Mouse (Mus musculus): ENCODE results near the gene Orai3. TPM values are rescaled to one million over a fixed set of nuclear protein-coding genes. Genes with fewer than 3 reads are reported as not detected.
"Not testable (repeated sequence)": the region's sequence is repeated elsewhere in the genome, so short reads cannot be mapped to it uniquely, and the experiment has no call there.

The Orai3 gene
- total RNA-seq (2015; ENCODE audit: low replicate concordance) (2.5 and 5.4 TPM in 2 replicates), total RNA-seq (2017; ENCODE audit: low replicate concordance) (4.6 and 6.7 TPM in 2 replicates)

DNA sequence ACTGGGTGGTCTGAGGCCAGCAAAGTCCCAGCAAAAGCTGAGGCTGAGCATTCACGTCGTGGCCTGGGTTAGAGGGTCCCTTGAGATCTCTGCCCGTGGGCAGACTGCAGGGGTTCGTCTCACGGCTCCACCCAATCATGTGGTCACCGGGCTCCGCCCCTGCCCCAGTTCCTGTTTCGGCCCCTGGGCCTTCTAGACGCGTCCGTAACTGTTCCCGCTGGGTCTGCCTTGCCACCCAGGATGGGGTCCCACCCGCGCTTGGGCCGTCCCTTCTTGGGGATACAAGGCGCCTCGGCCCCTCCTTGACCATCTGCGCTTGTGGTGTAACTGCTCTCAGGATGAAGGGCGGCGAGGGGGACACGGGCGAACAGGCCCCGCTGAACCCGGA, at the start of gene Orai3:
Gene Orai3, plus strand, starts transcription at position 165 of the 388 bp plus-strand sequence.
- peak; percentile 27; the same call in 1 of the 2 replicates for ATAC-seq (replicated peaks; ENCODE audit: low FRiP score, poor library complexity, severe bottlenecking)

DNA sequence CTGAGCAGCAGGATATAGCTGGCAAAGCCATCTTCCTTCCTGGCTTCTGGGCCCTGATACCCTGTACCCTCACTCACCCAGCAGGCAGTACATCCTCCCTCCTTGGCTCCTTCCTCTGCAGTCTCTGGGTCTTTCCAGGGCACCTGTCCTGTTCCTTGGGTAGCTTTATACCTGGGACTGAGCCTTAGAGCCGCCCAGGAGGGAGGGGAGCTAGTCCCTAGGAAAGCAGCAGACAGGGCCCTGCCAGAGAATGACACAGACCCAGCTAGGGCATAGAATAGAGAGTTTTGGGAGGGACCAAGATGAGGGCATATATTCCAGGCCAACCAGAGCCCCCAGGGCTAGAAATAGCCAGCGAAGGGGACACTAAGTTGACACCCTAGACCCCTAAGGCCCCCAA, 44.1 kb upstream of the Orai3 start:
- ATAC-seq (replicated peaks; ENCODE audit: low FRiP score, poor library complexity, severe bottlenecking) = no peak

DNA sequence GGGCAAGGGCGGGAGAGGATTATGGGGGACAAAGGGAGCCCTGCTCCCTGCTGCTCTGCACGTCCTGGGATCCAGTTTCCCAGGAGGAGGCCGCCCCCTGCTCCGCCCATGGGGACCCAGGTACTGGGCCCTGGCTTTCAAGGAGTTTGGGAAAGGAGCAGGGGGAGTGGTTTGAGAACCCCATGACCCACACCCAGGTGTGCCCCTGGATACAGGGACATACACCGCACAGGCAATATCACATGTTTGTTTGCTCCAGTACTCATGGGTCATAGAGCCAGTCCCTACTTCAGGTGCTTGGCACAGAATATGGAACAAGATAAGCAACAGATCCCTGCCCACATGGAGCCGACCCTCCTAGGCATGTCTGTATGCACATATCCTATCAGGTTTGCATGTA, 43.7 kb upstream of the Orai3 start:
- no peak for ATAC-seq (replicated peaks; ENCODE audit: low FRiP score, poor library complexity, severe bottlenecking)

DNA sequence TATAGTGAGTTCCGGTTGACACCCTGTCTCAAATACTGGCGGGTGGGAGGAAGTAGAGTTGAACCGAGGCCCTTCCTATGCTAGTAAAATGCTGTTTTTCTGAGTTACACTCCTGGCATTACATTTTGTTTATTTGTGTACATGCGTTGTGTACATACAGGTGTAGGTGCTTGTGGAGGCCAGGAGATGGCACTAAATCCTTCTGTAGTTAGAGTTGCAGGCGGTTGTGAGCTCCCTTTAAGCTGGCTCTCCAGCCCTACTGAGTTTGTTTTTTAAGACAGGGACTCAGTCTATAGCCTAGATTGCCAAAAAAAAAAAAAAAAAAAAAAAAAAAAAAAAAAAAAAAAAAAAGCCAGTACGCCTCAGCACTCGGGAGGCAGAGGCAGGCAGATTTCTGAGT, 41.7 kb upstream of the Orai3 start:
- no peak for ATAC-seq (replicated peaks; ENCODE audit: low FRiP score, poor library complexity, severe bottlenecking)

DNA sequence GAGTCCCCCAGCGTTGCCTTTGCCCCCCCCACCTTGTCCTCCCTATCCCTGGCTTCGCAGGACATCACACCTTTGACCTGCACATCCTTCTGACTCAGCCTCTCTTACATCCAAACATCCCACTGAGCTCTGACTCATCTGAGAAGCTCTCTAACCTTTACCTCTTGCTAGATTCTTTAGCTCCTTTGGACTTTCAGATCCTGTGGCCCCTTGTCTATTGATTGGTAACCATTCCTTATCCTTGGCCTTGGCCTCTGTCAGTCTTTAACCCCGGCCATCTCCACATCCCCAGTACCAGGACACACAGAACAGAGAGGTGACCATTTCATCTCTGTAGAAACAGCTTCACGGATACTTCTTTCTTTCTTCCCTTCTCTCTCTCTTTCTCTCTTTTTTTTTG, 39.4 kb upstream of the Orai3 start:
- no peak for ATAC-seq (replicated peaks; ENCODE audit: low FRiP score, poor library complexity, severe bottlenecking)

DNA sequence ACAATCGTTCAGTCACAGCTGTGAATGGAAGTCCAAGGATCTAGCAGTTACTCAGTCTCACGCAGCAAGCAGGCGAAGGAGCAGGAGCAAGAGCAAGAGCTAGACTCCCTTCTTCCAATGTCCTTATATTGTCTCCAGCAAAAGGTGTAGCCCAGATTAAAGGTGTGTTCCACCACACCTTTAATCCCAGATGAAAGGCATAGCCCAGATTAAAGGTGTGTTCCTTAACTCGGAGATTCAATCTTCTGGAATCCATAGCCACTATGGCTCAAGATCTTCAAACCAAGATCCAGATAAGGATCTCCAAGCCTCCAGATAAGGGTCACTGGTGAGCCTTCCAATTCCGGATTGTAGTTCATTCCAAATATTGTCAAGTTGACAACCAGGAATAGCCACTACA, 37.5 kb upstream of the Orai3 start, which contains the start of gene Ctf2:
Gene Ctf2, minus strand, starts transcription at position 101 of the 400 bp plus-strand sequence.
- ATAC-seq (replicated peaks; ENCODE audit: low FRiP score, poor library complexity, severe bottlenecking) = not testable (repeated sequence)

DNA sequence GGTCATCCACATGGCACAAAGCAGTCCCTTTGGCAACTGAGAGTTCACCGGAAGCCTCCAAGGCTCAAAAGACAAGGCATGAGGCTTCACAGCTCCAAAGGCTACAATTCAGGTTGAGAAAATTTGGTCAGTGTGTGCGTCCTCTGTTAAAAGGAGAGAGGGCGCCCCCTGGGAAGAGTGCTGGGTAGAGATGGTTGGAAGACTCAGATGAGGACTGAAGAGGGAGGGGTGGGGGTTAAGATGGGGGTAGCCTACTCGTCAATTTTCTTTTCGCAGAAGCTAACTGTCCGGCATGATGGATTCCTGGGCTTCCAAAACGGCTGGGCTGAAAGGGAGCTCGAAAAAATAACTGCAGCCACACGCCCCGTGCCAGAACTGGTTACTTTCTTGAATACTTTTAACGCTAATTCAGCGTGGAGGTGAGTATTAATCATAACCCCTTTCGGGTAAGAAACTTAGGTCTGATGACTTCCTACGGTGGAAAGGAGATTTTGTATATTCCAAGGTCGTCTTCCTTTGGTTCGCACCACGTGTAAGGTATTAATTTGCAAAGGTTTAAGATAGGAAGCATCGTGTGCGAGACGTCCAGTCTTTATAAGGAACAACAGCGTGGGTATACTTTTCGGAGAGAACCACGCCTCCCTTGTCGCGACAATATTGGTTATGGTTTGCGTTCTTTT, 25.1 kb upstream of the Orai3 start, which contains the start of gene Fbxl19:
Gene Fbxl19, plus strand, starts transcription at position 178 of the 680 bp plus-strand sequence.
- no peak for ATAC-seq (replicated peaks; ENCODE audit: low FRiP score, poor library complexity, severe bottlenecking)

DNA sequence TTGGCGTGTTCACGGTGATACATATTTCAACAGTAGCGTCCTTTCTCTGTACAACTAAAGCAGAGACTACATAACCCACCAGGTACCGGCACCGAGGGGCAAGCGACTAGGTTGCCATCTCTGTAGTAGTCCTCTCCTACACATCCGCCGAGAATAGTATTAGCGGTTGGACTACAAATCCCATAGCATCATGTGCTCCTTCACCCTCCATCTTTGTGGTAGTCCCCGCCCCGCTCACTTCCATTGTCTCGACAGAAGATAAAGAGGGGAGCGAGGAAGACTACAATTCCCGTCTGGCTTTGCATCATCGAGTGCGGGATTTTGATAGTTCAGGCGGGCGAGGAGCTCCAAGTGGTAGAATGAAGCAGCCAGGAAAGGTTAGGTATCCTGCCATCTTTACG, 24.4 kb upstream of the Orai3 start:
- ATAC-seq (replicated peaks; ENCODE audit: low FRiP score, poor library complexity, severe bottlenecking) = peak; percentile 78

DNA sequence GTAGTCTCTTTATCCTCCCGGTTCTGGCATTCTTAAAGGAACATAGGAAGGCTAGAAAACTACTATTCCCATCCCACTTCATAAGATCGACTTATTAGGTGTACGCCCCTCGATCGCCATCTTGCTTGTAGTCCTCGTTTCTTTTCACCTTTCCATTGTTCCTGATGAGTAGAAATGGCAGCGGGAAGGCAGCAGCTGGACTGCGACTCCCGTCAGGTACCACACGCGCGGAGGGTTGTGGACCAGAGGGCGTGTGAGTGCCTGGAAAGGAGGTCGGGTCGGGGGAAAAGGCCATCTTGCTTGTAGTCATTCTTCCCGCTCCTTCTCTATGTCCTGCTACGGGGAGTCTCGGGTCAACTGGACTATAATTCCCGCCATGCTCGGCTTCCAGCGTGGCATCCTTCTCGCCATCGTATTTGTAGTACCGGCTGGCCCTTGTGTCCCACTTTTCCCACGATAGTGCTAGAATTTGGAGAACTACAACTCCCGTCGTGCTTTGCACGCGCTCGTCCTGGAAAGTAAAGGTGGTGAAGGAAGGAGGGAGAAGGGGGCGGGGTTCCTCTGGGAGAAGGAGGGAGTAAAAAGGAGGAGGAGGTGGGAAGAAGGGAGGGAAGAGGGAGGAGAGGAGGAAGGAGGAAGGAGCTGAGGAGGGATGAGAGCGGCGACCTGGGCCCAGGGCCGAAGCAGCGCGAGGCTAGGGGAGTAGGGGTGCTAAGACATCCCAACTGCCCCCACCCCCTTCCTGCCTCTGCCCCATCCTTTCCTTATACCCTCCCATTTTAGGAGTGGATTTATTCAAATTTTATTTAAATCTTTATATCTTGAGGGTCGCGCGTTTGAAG, 23.7 kb upstream of the Orai3 start:
- peak; percentile 72 for ATAC-seq (replicated peaks; ENCODE audit: low FRiP score, poor library complexity, severe bottlenecking)

DNA sequence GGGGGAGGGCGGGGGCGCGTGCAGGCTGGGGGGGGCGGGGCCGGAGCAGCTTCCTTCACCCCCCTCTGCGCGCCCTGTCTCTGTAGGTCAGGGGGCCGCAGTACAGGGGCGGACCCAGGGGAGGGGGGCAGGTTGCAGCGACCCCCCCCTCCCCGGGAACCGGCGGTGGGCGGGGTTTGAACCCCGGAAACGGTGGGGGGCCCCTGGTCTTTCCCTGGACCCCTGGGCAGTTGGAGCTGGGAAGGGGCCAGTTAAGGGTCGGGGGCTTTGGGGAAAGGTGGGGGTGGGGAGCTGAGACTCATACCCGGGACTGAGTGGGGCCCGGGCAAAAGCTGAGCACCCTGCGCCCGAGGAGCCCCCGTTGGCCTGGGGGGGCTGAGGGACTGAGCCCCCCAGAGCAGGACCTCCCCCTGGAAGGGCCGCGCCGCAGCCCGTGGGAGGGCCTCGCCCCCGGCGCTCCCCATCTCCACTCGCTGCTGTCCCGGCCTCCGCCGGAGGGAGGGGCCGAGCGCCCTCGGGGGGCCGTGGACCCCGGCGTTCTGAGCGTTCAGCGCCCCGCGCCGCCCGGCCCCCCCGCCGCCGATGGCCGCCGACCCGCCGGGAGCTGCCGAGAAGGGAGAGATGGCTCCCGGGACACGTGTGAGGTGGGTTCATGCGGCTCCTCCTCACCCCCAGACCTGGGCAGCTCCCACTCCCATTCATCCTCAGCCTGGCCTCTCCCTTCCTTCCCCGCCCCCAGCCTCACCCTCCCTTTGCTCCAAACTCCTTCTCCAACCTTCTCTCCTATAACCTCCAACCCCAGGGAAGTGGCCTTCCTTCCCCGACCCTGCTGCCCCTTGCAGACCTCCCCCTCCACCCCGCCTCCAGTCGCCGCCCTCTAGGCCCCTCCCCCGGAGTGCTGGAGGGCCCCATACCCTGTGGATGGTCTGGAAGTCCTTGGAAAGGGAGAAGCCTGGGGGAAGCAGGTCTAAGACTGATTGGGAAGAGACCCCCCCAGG, 22.8 kb upstream of the Orai3 start:
- ATAC-seq (replicated peaks; ENCODE audit: low FRiP score, poor library complexity, severe bottlenecking) = no peak

DNA sequence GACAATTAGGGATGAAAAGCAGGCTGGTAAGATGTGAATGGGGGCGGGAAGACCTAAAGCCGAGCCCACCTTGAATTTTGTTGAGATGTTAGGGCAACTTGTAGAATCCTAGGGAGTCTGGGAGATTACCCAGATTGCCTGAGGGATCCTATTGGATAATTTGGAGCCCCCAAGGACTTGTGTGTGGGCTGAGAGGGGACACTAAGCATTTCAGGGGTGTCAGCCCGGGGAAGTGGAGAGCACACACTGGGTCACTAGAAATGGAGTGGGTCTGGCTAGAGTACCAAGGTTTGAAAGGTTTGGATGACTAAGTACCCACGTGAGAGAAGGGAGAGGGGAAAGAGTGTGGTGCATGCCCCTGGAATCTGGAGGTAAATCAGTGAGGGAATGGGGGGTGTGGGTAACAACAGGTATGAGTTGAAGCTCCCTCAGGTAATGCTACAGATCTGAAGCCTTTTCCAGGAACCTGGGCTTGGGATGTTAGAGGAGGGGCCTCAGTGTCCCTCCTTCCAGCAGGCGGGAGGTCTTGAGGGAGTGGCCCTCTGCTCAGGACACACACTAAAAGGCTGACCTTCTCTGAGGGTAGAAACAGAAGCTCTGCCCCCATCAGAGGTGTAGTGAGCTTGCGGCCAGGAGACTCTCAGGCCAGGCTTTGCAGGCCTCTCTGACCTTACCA, 21.9 kb upstream of the Orai3 start:
- ATAC-seq (replicated peaks; ENCODE audit: low FRiP score, poor library complexity, severe bottlenecking) = no peak

DNA sequence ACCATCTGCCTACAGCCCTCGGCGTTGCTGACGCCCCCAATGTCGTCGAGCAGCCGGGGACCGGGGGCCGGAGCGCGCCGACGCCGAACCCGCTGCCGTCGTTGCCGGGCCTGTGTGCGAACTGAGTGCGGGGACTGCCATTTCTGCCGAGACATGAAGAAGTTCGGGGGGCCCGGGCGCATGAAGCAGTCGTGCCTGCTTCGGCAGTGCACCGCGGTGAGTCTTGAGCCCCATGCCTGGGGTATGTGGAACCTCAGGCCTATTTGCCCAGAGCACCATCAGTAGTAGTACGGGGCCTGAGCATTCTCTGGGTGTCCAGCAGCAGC, 21.4 kb upstream of the Orai3 start:
- ATAC-seq (replicated peaks; ENCODE audit: low FRiP score, poor library complexity, severe bottlenecking) = no peak

DNA sequence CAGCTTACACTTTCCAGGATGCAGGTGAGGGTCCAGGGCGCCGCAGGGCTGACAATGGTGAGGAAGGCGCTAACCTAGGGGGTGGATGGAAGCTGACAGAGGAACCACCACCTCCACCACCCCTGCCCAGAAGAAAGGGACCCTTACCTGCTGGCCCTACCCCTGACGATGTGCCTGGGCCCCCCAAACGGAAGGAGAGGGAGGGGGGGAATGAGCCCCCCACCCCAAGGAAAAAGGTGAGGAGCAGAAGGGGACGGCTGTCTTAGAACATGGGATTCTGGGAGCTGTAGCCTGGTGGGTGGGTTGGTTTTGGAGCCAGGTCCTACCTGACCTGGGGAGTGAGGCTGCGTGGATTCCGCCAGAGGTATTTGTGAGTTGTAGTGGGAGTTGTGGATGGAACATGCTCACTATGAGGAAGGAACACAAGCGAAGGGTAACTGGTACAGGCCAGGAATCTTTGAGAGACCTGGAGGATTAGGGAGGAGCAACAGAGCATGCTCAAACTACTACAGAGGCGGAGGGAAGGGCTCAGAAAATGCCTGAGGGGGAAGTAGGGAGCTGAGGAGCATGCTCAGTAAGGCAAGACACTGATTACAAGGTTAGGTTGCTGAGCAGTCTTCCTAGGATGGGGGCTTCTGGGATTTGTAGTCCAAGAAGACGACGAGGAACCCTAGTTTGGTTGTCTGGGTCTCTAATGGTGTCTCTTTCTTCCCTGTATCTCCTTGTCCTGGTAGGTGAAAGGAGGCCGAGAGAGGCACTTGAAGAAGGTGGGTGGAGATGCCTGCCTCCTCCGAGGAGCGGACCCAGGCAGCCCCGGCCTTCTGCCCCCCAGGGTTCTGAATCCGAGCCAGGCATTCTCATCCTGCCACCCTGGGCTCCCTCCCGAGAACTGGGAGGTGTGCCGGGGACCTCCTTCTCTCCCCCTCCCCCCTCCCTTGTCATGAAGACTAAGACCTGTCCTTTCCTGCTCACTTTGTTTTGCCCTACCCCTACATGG, 19.2 kb upstream of the Orai3 start:
- no peak for ATAC-seq (replicated peaks; ENCODE audit: low FRiP score, poor library complexity, severe bottlenecking)

DNA sequence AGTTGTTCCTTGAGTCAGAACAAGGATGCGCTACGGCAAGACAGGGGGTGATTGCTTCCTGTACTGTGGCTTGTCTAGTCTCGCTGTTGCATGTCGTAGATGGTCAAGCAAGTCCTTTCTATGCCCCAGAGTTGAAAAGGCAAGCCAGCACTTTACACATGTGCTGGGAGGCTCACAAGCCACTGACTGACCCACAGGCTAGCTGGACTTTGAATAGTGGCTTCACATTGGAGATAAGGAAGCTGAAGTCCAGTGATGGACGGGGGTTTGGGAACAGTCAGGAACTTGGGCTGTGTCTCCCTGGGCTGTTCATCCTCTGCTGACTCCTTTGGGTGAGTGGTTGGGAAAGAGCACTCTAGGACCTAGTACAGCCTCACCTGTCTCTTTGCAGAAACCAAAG, 18.0 kb upstream of the Orai3 start:
- ATAC-seq (replicated peaks; ENCODE audit: low FRiP score, poor library complexity, severe bottlenecking) = no peak

DNA sequence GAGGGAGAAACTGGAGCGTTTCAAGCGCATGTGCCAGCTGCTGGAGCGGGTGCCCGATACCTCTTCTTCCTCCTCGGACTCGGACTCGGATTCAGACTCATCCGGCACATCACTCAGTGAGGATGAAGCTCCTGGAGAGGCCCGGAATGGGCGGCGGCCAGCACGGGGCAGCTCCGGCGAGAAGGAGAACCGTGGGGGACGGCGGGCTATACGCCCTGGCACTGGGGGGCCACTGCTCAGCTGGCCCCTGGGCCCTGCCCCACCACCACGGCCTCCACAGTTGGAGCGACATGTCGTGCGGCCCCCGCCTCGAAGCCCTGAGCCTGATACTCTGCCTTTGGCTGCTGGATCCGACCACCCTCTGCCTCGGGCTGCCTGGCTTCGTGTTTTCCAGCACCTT, 17.5 kb upstream of the Orai3 start:
- ATAC-seq (replicated peaks; ENCODE audit: low FRiP score, poor library complexity, severe bottlenecking) = no peak

DNA sequence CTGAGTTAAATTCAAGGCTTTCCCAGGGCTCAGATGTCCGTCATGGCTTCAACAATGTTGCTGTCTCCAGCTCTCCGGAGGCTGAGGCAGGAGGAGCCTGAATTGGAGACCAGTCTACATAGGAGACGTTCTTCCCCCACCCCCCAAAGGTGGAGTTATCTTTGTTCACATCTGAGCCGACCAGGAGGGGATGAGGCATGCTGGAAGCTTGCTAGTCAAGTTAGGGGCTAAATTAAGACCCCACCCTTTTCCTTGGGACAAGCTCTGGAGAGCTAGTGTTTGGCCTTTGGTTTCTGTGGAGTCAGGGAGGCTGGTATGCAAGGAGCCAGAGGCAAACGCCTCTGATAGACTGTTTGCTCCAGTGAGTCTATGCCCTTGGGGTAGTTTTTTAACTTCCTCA, 16.5 kb upstream of the Orai3 start:
- ATAC-seq (replicated peaks; ENCODE audit: low FRiP score, poor library complexity, severe bottlenecking) = no peak

DNA sequence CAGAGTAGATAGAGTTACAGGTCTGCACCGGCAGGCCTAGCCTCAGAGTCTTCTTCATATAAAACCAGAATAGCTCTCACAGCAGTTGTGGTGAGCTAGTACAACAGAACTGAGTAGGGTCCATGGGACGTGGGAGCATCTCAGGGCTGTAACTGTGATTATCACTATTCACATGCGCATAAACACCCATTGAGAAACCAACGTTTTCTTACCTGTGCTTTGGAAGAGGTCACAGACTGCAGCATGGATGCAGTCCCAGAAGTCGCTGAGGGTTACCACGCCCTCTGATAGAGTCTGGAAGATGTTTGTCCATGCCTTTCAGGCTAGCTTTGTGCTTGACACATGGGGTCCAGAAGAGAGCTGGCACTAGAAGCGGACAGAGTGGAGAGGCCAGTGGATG, 15.9 kb upstream of the Orai3 start:
- no peak for ATAC-seq (replicated peaks; ENCODE audit: low FRiP score, poor library complexity, severe bottlenecking)

DNA sequence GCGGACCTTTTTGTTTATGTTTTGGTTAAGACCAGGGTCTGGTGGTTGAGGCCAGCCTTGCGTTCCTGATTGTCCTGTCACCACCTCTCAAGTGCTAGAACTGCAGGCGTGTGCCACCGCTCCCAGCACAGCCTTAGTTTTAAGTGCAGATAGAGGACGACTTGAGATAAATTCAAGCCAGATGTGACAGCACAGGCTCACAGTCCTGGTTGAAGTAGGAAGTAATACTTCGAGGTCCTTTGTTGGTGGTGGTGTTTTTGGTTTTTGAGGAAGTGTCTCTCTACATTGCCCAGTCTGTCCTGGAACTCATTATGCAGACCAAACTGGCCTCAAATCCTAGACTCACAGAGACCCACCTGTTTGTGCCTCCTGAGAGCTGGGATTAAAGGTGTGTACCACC, 9.9 kb upstream of the Orai3 start:
- no peak for ATAC-seq (replicated peaks; ENCODE audit: low FRiP score, poor library complexity, severe bottlenecking)

Measured in erythroid progenitor cell, adult 5-6 weeks (primary cell).